Mouse (Mus musculus): ENCODE results near the gene Bpifb1. TPM values are rescaled to one million over a fixed set of nuclear protein-coding genes. Genes with fewer than 3 reads are reported as not detected.
"Not testable (repeated sequence)": the region's sequence is repeated elsewhere in the genome, so short reads cannot be mapped to it uniquely, and the experiment has no call there.

Gene Bpifb1
- total and polyA plus RNA-seq, 2 experiments = not detected

GRCm38 (mm10) chr2:154227830-154228229 is 37.2 kb downstream of the Bpifb1 start:
- DNase-seq (ENCODE audit: extremely low read depth, low read depth, low spot score) = no peak
- Histone ChIP-seq H3K79me2 (ENCODE audit: control insufficient read depth, insufficient read depth, low read length) (no peaks in the 10 kb centered on the region), H3K4me1 (ENCODE audit: control insufficient read depth, insufficient read depth, low read length) (no peaks in the 10 kb centered on the region), H3K36me3 (ENCODE audit: control insufficient read depth, insufficient read depth, low read length) (no peaks in the 10 kb centered on the region), H3K9ac (ENCODE audit: low read depth, low read length) (no peak overlapping the region), H3K27ac (replicated peaks; ENCODE audit: insufficient read depth, low read depth, low read length) (no peak overlapping the region), H3K4me3 (ENCODE audit: insufficient read depth, low read depth, low read length) (no peak overlapping the region), H3K27me3 (ENCODE audit: control insufficient read depth, insufficient read depth, low read length) (no peaks in the 10 kb centered on the region)
- TF ChIP-seq CTCF (IDR thresholded peaks at IDR 0.05; ENCODE audit: low read depth, low read length) (no peak), POLR2A (IDR thresholded peaks at IDR 0.05; ENCODE audit: extremely low read depth, insufficient read depth, low read length) (no peak)
- 76% methylated on average over 5 of the region's 5 CpGs for WGBS

GRCm38 (mm10) chr2:154233426-154233825 is 42.8 kb downstream of the Bpifb1 start:
- H3K4me1 ChIP-seq (ENCODE audit: control insufficient read depth, insufficient read depth, low read length) = no peaks in the 10 kb centered on the region
- no peaks in the 10 kb centered on the region for H3K36me3 ChIP-seq (ENCODE audit: control insufficient read depth, insufficient read depth, low read length)
- H3K27ac ChIP-seq (replicated peaks; ENCODE audit: insufficient read depth, low read depth, low read length) = no peak overlapping the region
- H3K79me2 ChIP-seq (ENCODE audit: control insufficient read depth, insufficient read depth, low read length) = no peaks in the 10 kb centered on the region
- TF ChIP-seq CTCF (IDR thresholded peaks at IDR 0.05; ENCODE audit: low read depth, low read length) (no peak), POLR2A (IDR thresholded peaks at IDR 0.05; ENCODE audit: extremely low read depth, insufficient read depth, low read length) (no peak)
- WGBS = 89% methylated on average over 6 of the region's 6 CpGs
- H3K4me3 ChIP-seq (ENCODE audit: insufficient read depth, low read depth, low read length) = no peak overlapping the region
- DNase-seq (ENCODE audit: extremely low read depth, low read depth, low spot score) = no peak
- no peak overlapping the region for H3K9ac ChIP-seq (ENCODE audit: low read depth, low read length)
- no peaks in the 10 kb centered on the region for H3K27me3 ChIP-seq (ENCODE audit: control insufficient read depth, insufficient read depth, low read length)

GRCm38 (mm10) chr2:154240771-154241170 is 50.2 kb downstream of the Bpifb1 start:
- no peak overlapping the region for H3K9ac ChIP-seq (ENCODE audit: low read depth, low read length)
- WGBS = 76% methylated on average over 6 of the region's 6 CpGs

GRCm38 (mm10) chr2:154242726-154243125 is 52.1 kb downstream of the Bpifb1 start:
- not testable (repeated sequence) for H3K27ac ChIP-seq (replicated peaks; ENCODE audit: insufficient read depth, low read depth, low read length); H3K4me3 ChIP-seq (ENCODE audit: insufficient read depth, low read depth, low read length); H3K36me3 ChIP-seq (ENCODE audit: control insufficient read depth, insufficient read depth, low read length); H3K9ac ChIP-seq (ENCODE audit: low read depth, low read length); H3K4me1 ChIP-seq (ENCODE audit: control insufficient read depth, insufficient read depth, low read length); H3K27me3 ChIP-seq (ENCODE audit: control insufficient read depth, insufficient read depth, low read length); DNase-seq (ENCODE audit: extremely low read depth, low read depth, low spot score); H3K79me2 ChIP-seq (ENCODE audit: control insufficient read depth, insufficient read depth, low read length)
- WGBS = 96% methylated on average over 12 of the region's 12 CpGs

More at GRCm38 (mm10) chr2:154240771-154241170, 50.2 kb downstream of the Bpifb1 start:
- H3K79me2 ChIP-seq (ENCODE audit: control insufficient read depth, insufficient read depth, low read length) = no peaks in the 10 kb centered on the region
- H3K36me3 ChIP-seq (ENCODE audit: control insufficient read depth, insufficient read depth, low read length) = no peaks in the 10 kb centered on the region
- DNase-seq (ENCODE audit: extremely low read depth, low read depth, low spot score) = no peak
- no peaks in the 10 kb centered on the region for H3K4me1 ChIP-seq (ENCODE audit: control insufficient read depth, insufficient read depth, low read length)
- no peaks in the 10 kb centered on the region for H3K27me3 ChIP-seq (ENCODE audit: control insufficient read depth, insufficient read depth, low read length)
- H3K27ac ChIP-seq (replicated peaks; ENCODE audit: insufficient read depth, low read depth, low read length) = no peak overlapping the region
- H3K4me3 ChIP-seq (ENCODE audit: insufficient read depth, low read depth, low read length) = no peak overlapping the region
- TF ChIP-seq CTCF (IDR thresholded peaks at IDR 0.05; ENCODE audit: low read depth, low read length) (no peak), POLR2A (IDR thresholded peaks at IDR 0.05; ENCODE audit: extremely low read depth, insufficient read depth, low read length) (no peak)

- 84% methylated on average over 10 of the region's 10 CpGs for WGBS
- Histone ChIP-seq H3K36me3 (ENCODE audit: control insufficient read depth, insufficient read depth, low read length) (no peaks in the 10 kb centered on the region), H3K9ac (ENCODE audit: low read depth, low read length) (no peak overlapping the region), H3K27me3 (ENCODE audit: control insufficient read depth, insufficient read depth, low read length) (no peaks in the 10 kb centered on the region), H3K79me2 (ENCODE audit: control insufficient read depth, insufficient read depth, low read length) (no peaks in the 10 kb centered on the region), H3K27ac (replicated peaks; ENCODE audit: insufficient read depth, low read depth, low read length) (no peak overlapping the region), H3K4me3 (ENCODE audit: insufficient read depth, low read depth, low read length) (no peak overlapping the region), H3K4me1 (ENCODE audit: control insufficient read depth, insufficient read depth, low read length) (no peaks in the 10 kb centered on the region)
- DNase-seq (ENCODE audit: extremely low read depth, low read depth, low spot score) = no peak
- no peak for TF ChIP-seq POLR2A (IDR thresholded peaks at IDR 0.05; ENCODE audit: extremely low read depth, insufficient read depth, low read length)
- no peak for TF ChIP-seq CTCF (IDR thresholded peaks at IDR 0.05; ENCODE audit: low read depth, low read length)
Measured at GRCm38 (mm10) chr2:154243356-154244036, 52.9 kb downstream of the Bpifb1 start.

GRCm38 (mm10) chr2:154245322-154245721 is 54.7 kb downstream of the Bpifb1 start:
- TF ChIP-seq CTCF (IDR thresholded peaks at IDR 0.05; ENCODE audit: low read depth, low read length) = no peak
- no peak for TF ChIP-seq POLR2A (IDR thresholded peaks at IDR 0.05; ENCODE audit: extremely low read depth, insufficient read depth, low read length)
- Histone ChIP-seq H3K79me2 (ENCODE audit: control insufficient read depth, insufficient read depth, low read length) (no peaks in the 10 kb centered on the region), H3K4me3 (ENCODE audit: insufficient read depth, low read depth, low read length) (no peak overlapping the region), H3K9ac (ENCODE audit: low read depth, low read length) (no peak overlapping the region), H3K27me3 (ENCODE audit: control insufficient read depth, insufficient read depth, low read length) (no peaks in the 10 kb centered on the region), H3K4me1 (ENCODE audit: control insufficient read depth, insufficient read depth, low read length) (no peaks in the 10 kb centered on the region), H3K27ac (replicated peaks; ENCODE audit: insufficient read depth, low read depth, low read length) (no peak overlapping the region), H3K36me3 (ENCODE audit: control insufficient read depth, insufficient read depth, low read length) (no peaks in the 10 kb centered on the region)
- no peak for DNase-seq (ENCODE audit: extremely low read depth, low read depth, low spot score)
- 92% methylated on average over 5 of the region's 5 CpGs for WGBS

DNA sequence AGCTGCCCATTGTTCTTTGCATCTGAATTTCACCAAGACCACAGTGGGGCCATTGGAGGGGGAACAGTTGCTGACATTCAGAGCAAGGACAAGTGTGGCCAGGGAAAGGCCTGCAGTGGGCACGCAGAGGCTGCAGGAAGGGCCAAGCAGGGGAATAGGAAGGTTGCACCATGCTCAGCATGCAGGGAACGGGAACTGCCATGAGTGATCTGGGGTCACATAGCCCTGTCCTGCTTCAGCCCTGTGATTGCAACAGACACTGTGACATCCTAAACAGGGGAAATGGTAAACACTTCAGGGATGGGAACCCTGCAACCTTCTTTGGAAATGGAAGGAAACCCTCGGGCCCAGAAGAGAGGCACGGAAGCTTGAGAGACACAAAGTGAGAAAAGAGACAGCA is 64.6 kb downstream of the Bpifb1 start:
- not testable (repeated sequence) for H3K27ac ChIP-seq (replicated peaks; ENCODE audit: insufficient read depth, low read depth, low read length); H3K27me3 ChIP-seq (ENCODE audit: control insufficient read depth, insufficient read depth, low read length); H3K36me3 ChIP-seq (ENCODE audit: control insufficient read depth, insufficient read depth, low read length); H3K79me2 ChIP-seq (ENCODE audit: control insufficient read depth, insufficient read depth, low read length); H3K4me3 ChIP-seq (ENCODE audit: insufficient read depth, low read depth, low read length); H3K9ac ChIP-seq (ENCODE audit: low read depth, low read length); DNase-seq (ENCODE audit: extremely low read depth, low read depth, low spot score); H3K4me1 ChIP-seq (ENCODE audit: control insufficient read depth, insufficient read depth, low read length)
- WGBS = 93% methylated on average over 2 of the region's 4 CpGs
